Mouse (Mus musculus) mesoderm, embryonic 11.5 days (tissue): ENCODE data around the gene Cadps2.
A peak's percentile ranks its signal among the peaks of the same experiment; 100 is the strongest.

Experiments used
- DNase-seq: peaks from one replicate; pipeline ENCODE4 v3.0.0-alpha.2; 2012; ENCODE audit warnings: low read depth, low spot score

Cadps2 gene

GRCm38 (mm10) chr6:23361842-23362451 is 477.3 kb downstream of the Cadps2 start:
- DNase-seq, result no peak

- no peak for DNase-seq
Observed at GRCm38 (mm10) chr6:23360596-23360995, 478.6 kb downstream of the Cadps2 start.

GRCm38 (mm10) chr6:23356141-23356540 is 483.1 kb downstream of the Cadps2 start:
- no peak for DNase-seq

GRCm38 (mm10) chr6:23353480-23353879 is 485.7 kb downstream of the Cadps2 start:
- peak; percentile 47 for DNase-seq

- DNase-seq, result no peak
Observed at GRCm38 (mm10) chr6:23337411-23338063, 501.7 kb downstream of the Cadps2 start.

GRCm38 (mm10) chr6:23314945-23315344 is 524.3 kb downstream of the Cadps2 start:
- DNase-seq, result no peak

- DNase-seq, result no peak
Observed at GRCm38 (mm10) chr6:23314291-23314690, 524.9 kb downstream of the Cadps2 start.

- DNase-seq, result no peak
Observed at GRCm38 (mm10) chr6:23306046-23306445, 533.2 kb downstream of the Cadps2 start.

GRCm38 (mm10) chr6:23298596-23298995 is 540.6 kb downstream of the Cadps2 start:
- no peak for DNase-seq

- DNase-seq, result no peak
Observed at GRCm38 (mm10) chr6:23294685-23295084, 544.5 kb downstream of the Cadps2 start.

GRCm38 (mm10) chr6:23288752-23289151 is 550.5 kb downstream of the Cadps2 start:
- DNase-seq, result no peak

GRCm38 (mm10) chr6:23281514-23281820 is 557.8 kb downstream of the Cadps2 start:
- no peak for DNase-seq

GRCm38 (mm10) chr6:23280811-23281513 is 558.3 kb downstream of the Cadps2 start:
- DNase-seq, result no peak

GRCm38 (mm10) chr6:23273483-23273882 is 565.7 kb downstream of the Cadps2 start:
- no peak for DNase-seq

GRCm38 (mm10) chr6:23272979-23273378 is 566.2 kb downstream of the Cadps2 start:
- peak; percentile 69 for DNase-seq

- DNase-seq, result no peak
Observed at GRCm38 (mm10) chr6:23272542-23272941, 566.7 kb downstream of the Cadps2 start.

GRCm38 (mm10) chr6:23260738-23261050 is 578.5 kb downstream of the Cadps2 start:
- DNase-seq, result no peak

- no peak for DNase-seq
Observed at GRCm38 (mm10) chr6:23260016-23260737, 579.0 kb downstream of the Cadps2 start.

GRCm38 (mm10) chr6:23257981-23258380 is 581.2 kb downstream of the Cadps2 start:
- no peak for DNase-seq

GRCm38 (mm10) chr6:23255161-23255560 is 584.1 kb downstream of the Cadps2 start:
- no peak for DNase-seq

- no peak for DNase-seq
Observed at GRCm38 (mm10) chr6:23254644-23255043, 584.6 kb downstream of the Cadps2 start.
